Mouse (Mus musculus): ENCODE data around the gene Klhl33.
"Not testable (repeated sequence)": the region's sequence is repeated elsewhere in the genome, so short reads cannot be mapped to it uniquely, and the experiment has no call there.

DNA sequence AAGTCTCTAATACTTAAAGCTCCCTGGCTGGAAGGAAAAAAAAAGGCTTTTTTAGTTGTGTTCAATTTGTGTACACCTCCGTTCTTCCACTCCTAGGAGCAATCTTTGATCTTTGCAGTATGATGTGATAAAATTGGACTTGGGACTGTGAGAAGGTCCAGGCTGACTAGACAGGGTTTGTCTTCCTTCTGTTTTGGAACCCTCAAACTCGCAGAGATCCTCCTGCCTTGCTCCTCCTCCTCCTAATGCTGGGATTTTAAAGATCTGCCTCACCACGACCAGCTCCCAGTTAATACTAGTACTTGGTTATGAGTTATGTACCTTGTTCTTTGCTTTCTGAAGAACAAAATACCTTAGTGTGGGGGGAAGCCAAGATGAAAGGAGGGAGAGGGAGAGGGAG is 48.2 kb upstream of the Klhl33 start:
- TF ChIP-seq MYOD1 (IDR thresholded peaks at IDR 0.05; ENCODE audit: control insufficient read depth, insufficient read length, low read depth); CTCF (IDR thresholded peaks at IDR 0.05; ENCODE audit: control insufficient read depth, insufficient read depth, insufficient read length); MAX (IDR thresholded peaks at IDR 0.05): not testable (repeated sequence)
